Mouse (Mus musculus) G1E-ER4 (cell line): ENCODE measurements around the gene Idnk. TPM values are rescaled to one million over a fixed set of nuclear protein-coding genes. Genes with fewer than 3 reads are reported as not detected.

Experiments used
- GATA1 ChIP-seq: IDR thresholded peaks from one replicate; pipeline ENCODE4 v1.8.0; 2012; ENCODE audit warnings: low read length, inconsistent platforms
- polyA plus RNA-seq: library from polyadenylated mRNA; stranded (reverse); fragments of >175 nt; gene quantifications from 2 replicates; pipeline ENCODE4 v1.2.3, GENCODE M21; 2012

Idnk gene
- polyA plus RNA-seq, 1 experiment: 15.3 TPM

GRCm38 (mm10) chr13:58202903-58203302 lies 45.5 kb downstream of the Idnk start:
- no peak for TF ChIP-seq GATA1

GRCm38 (mm10) chr13:58204202-58204601 lies 46.8 kb downstream of the Idnk start:
- TF ChIP-seq GATA1: no peak

DNA sequence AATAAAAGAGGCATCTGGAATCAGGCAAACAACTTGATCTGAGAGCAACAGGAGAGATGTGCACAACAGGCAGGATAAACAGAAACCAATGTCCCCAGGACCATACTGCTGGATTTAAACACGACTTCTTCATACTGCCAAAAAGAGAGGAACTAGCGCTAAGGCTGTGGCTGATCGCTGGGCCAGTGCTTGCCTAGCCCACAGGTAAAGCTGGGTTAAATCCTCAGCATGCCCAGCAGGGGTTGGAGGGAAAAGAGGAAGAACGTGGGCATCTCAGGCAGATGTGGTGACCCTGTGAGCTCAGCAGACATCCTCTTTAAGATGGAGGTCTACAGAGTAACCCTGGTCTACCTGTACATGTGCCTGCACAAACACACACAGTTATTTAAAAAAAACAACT lies 47.5 kb downstream of the Idnk start:
- no peak for TF ChIP-seq GATA1

GRCm38 (mm10) chr13:58206084-58206483 lies 48.6 kb downstream of the Idnk start:
- no peak for TF ChIP-seq GATA1

DNA sequence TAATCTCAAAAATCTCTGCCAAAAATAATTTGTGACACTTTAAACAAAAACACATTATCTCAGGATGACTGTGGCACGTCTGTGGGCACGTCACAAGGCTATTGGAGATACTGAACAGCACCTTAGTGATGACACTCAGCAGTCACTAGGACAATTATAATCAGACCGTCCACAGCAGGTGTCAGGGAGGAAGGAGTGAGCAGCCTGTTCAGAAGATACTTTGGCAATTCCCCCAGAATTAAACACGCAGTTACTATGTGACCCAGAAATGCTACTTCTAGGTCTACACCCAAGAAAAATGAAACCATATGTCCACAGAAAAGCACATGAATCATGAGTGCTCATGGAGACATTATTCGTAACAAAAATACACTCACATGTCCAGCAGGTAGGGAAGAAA lies 53.0 kb downstream of the Idnk start:
- no peak for TF ChIP-seq GATA1

GRCm38 (mm10) chr13:58212530-58212929 lies 55.1 kb downstream of the Idnk start:
- TF ChIP-seq GATA1: no peak

- TF ChIP-seq GATA1: no peak
Observed at GRCm38 (mm10) chr13:58213801-58214200, 56.4 kb downstream of the Idnk start.

Other genes with a start within 250 kb of the Idnk start
- gene Spock1, start 249.3 kb upstream of the Idnk start, polyA plus RNA-seq: not detected in 2 replicates
- not detected in 2 replicates for gene Klhl3, start 44.1 kb upstream of the Idnk start, polyA plus RNA-seq
- 841 and 1,032 TPM in 2 replicates for gene Hnrnpa0, start 29.1 kb upstream of the Idnk start, polyA plus RNA-seq
- gene Ubqln1, start 58.0 kb downstream of the Idnk start, polyA plus RNA-seq: 88.9 and 94.2 TPM in 2 replicates
- not detected in 2 replicates for gene Gkap1, start 118.0 kb downstream of the Idnk start, polyA plus RNA-seq
- gene Kif27, start 201.5 kb downstream of the Idnk start, polyA plus RNA-seq: not detected in 2 replicates
- gene 2210016F16Rik, start 227.6 kb downstream of the Idnk start, polyA plus RNA-seq: 22.3 and 25.7 TPM in 2 replicates
- gene Rmi1, start 244.6 kb downstream of the Idnk start, polyA plus RNA-seq: 32.2 and 36.9 TPM in 2 replicates
- gene Hnrnpk, start 245.7 kb downstream of the Idnk start, polyA plus RNA-seq: 970 and 1,325 TPM in 2 replicates